Mouse (Mus musculus): ENCODE data around the gene Kcnj14. TPM values are rescaled to one million over a fixed set of nuclear protein-coding genes. Genes with fewer than 3 reads are reported as not detected.

Gene Kcnj14
- polyA plus RNA-seq, 1 experiment: 0.22 TPM

GRCm38 (mm10) chr7:45814841-45815240 lies 9.7 kb downstream of the Kcnj14 start:
- peaks cover 28% of the 10 kb centered on the region for H3K36me3 ChIP-seq (ENCODE audit: control insufficient read depth, insufficient read depth)
- peaks cover 27% of the 10 kb centered on the region for H3K79me2 ChIP-seq (ENCODE audit: control insufficient read depth, insufficient read depth)
- no peaks in the 10 kb centered on the region for H3K27me3 ChIP-seq (ENCODE audit: control insufficient read depth, insufficient read depth, insufficient read length)
- peaks cover 16% of the 10 kb centered on the region for H3K79me3 ChIP-seq (ENCODE audit: low read depth)
- no peak overlapping the region for H3K4me3 ChIP-seq (ENCODE audit: insufficient read depth, poor library complexity, severe bottlenecking)
- no peak for TF ChIP-seq MAX (IDR thresholded peaks at IDR 0.05)
- no peak for TF ChIP-seq CEBPB (IDR thresholded peaks at IDR 0.05; ENCODE audit: low read depth)
- no peak for TF ChIP-seq FOSL1 (IDR thresholded peaks at IDR 0.05; ENCODE audit: insufficient read depth, low read length, poor library complexity, severe bottlenecking)
- no peak for TF ChIP-seq MYOG (IDR thresholded peaks at IDR 0.05; ENCODE audit: control insufficient read depth, extremely low read depth, insufficient read length)
- TF ChIP-seq MYOD1 (IDR thresholded peaks at IDR 0.05; ENCODE audit: control insufficient read depth, insufficient read length, low read depth): no peak
- no peak for TF ChIP-seq USF1 (IDR thresholded peaks at IDR 0.05; ENCODE audit: low read depth)
- TF ChIP-seq CTCF (IDR thresholded peaks at IDR 0.05; ENCODE audit: control insufficient read depth, insufficient read depth, insufficient read length): no peak
- no peak overlapping the region for H3ac ChIP-seq (ENCODE audit: control insufficient read depth, insufficient read length, low read depth)

GRCm38 (mm10) chr7:45813787-45814779 lies 10.5 kb downstream of the Kcnj14 start, which contains the start of gene Cyth2:
Gene Cyth2 (minus strand): TSS chr7:45814581.
- Histone ChIP-seq H3K36me3 (ENCODE audit: control insufficient read depth, insufficient read depth) (peaks cover 36% of the 10 kb centered on the region), H3K27me3 (ENCODE audit: control insufficient read depth, insufficient read depth, insufficient read length) (no peaks in the 10 kb centered on the region), H3K79me3 (ENCODE audit: low read depth) (peaks cover 16% of the 10 kb centered on the region), H3K79me2 (ENCODE audit: control insufficient read depth, insufficient read depth) (peaks cover 27% of the 10 kb centered on the region), H3ac (ENCODE audit: control insufficient read depth, insufficient read length, low read depth) (peak within 1 kb of the TSS; percentile 92), H3K4me3 (ENCODE audit: insufficient read depth, poor library complexity, severe bottlenecking) (peak within 1 kb of the TSS; percentile 75)
- TF ChIP-seq CEBPB (IDR thresholded peaks at IDR 0.05; ENCODE audit: low read depth): no peak
- no peak for TF ChIP-seq CTCF (IDR thresholded peaks at IDR 0.05; ENCODE audit: control insufficient read depth, insufficient read depth, insufficient read length)
- TF ChIP-seq MYOG (IDR thresholded peaks at IDR 0.05; ENCODE audit: control insufficient read depth, extremely low read depth, insufficient read length): no peak
- no peak for TF ChIP-seq FOSL1 (IDR thresholded peaks at IDR 0.05; ENCODE audit: insufficient read depth, low read length, poor library complexity, severe bottlenecking)
- no peak for TF ChIP-seq MYOD1 (IDR thresholded peaks at IDR 0.05; ENCODE audit: control insufficient read depth, insufficient read length, low read depth)
- TF ChIP-seq MAX (IDR thresholded peaks at IDR 0.05): no peak
- TF ChIP-seq USF1 (IDR thresholded peaks at IDR 0.05; ENCODE audit: low read depth): no peak

GRCm38 (mm10) chr7:45812921-45813320 lies 11.7 kb downstream of the Kcnj14 start:
- peak overlapping the region; percentile 75 for H3K4me3 ChIP-seq (ENCODE audit: insufficient read depth, poor library complexity, severe bottlenecking)
- TF ChIP-seq CTCF (IDR thresholded peaks at IDR 0.05; ENCODE audit: control insufficient read depth, insufficient read depth, insufficient read length): no peak
- TF ChIP-seq MAX (IDR thresholded peaks at IDR 0.05): no peak
- no peak for TF ChIP-seq USF1 (IDR thresholded peaks at IDR 0.05; ENCODE audit: low read depth)
- TF ChIP-seq CEBPB (IDR thresholded peaks at IDR 0.05; ENCODE audit: low read depth): no peak
- TF ChIP-seq FOSL1 (IDR thresholded peaks at IDR 0.05; ENCODE audit: insufficient read depth, low read length, poor library complexity, severe bottlenecking): no peak
- no peak for TF ChIP-seq MYOG (IDR thresholded peaks at IDR 0.05; ENCODE audit: control insufficient read depth, extremely low read depth, insufficient read length)
- TF ChIP-seq MYOD1 (IDR thresholded peaks at IDR 0.05; ENCODE audit: control insufficient read depth, insufficient read length, low read depth): no peak
- peaks cover 27% of the 10 kb centered on the region for H3K79me2 ChIP-seq (ENCODE audit: control insufficient read depth, insufficient read depth)
- H3K27me3 ChIP-seq (ENCODE audit: control insufficient read depth, insufficient read depth, insufficient read length): no peaks in the 10 kb centered on the region
- H3K79me3 ChIP-seq (ENCODE audit: low read depth): peaks cover 16% of the 10 kb centered on the region
- H3K36me3 ChIP-seq (ENCODE audit: control insufficient read depth, insufficient read depth): peaks cover 44% of the 10 kb centered on the region
- peak overlapping the region; percentile 92 for H3ac ChIP-seq (ENCODE audit: control insufficient read depth, insufficient read length, low read depth)

- peaks cover 59% of the 10 kb centered on the region for H3K36me3 ChIP-seq (ENCODE audit: control insufficient read depth, insufficient read depth)
- H3K79me2 ChIP-seq (ENCODE audit: control insufficient read depth, insufficient read depth): peaks cover 27% of the 10 kb centered on the region
- no peak overlapping the region for H3K4me3 ChIP-seq (ENCODE audit: insufficient read depth, poor library complexity, severe bottlenecking)
- no peaks in the 10 kb centered on the region for H3K27me3 ChIP-seq (ENCODE audit: control insufficient read depth, insufficient read depth, insufficient read length)
- H3K79me3 ChIP-seq (ENCODE audit: low read depth): peaks cover 16% of the 10 kb centered on the region
- TF ChIP-seq MAX (IDR thresholded peaks at IDR 0.05) (no peak), MYOD1 (IDR thresholded peaks at IDR 0.05; ENCODE audit: control insufficient read depth, insufficient read length, low read depth) (no peak), MYOG (IDR thresholded peaks at IDR 0.05; ENCODE audit: control insufficient read depth, extremely low read depth, insufficient read length) (no peak), FOSL1 (IDR thresholded peaks at IDR 0.05; ENCODE audit: insufficient read depth, low read length, poor library complexity, severe bottlenecking) (no peak), USF1 (IDR thresholded peaks at IDR 0.05; ENCODE audit: low read depth) (no peak), CTCF (IDR thresholded peaks at IDR 0.05; ENCODE audit: control insufficient read depth, insufficient read depth, insufficient read length) (no peak), CEBPB (IDR thresholded peaks at IDR 0.05; ENCODE audit: low read depth) (no peak)
- H3ac ChIP-seq (ENCODE audit: control insufficient read depth, insufficient read length, low read depth): no peak overlapping the region
Measured at GRCm38 (mm10) chr7:45809276-45810075, 15.1 kb downstream of the Kcnj14 start.

- no peak overlapping the region for H3ac ChIP-seq (ENCODE audit: control insufficient read depth, insufficient read length, low read depth)
- H3K4me3 ChIP-seq (ENCODE audit: insufficient read depth, poor library complexity, severe bottlenecking): no peak overlapping the region
- peaks cover 59% of the 10 kb centered on the region for H3K36me3 ChIP-seq (ENCODE audit: control insufficient read depth, insufficient read depth)
- H3K79me3 ChIP-seq (ENCODE audit: low read depth): peaks cover 15% of the 10 kb centered on the region
- peaks cover 24% of the 10 kb centered on the region for H3K79me2 ChIP-seq (ENCODE audit: control insufficient read depth, insufficient read depth)
- H3K27me3 ChIP-seq (ENCODE audit: control insufficient read depth, insufficient read depth, insufficient read length): no peaks in the 10 kb centered on the region
- TF ChIP-seq MYOG (IDR thresholded peaks at IDR 0.05; ENCODE audit: control insufficient read depth, extremely low read depth, insufficient read length) (no peak), FOSL1 (IDR thresholded peaks at IDR 0.05; ENCODE audit: insufficient read depth, low read length, poor library complexity, severe bottlenecking) (no peak)
Measured at GRCm38 (mm10) chr7:45808471-45808870, 16.1 kb downstream of the Kcnj14 start.

All from C2C12 (cell line).